Mouse (Mus musculus): ENCODE results near the gene Pdzd4.

Gene Pdzd4

DNA sequence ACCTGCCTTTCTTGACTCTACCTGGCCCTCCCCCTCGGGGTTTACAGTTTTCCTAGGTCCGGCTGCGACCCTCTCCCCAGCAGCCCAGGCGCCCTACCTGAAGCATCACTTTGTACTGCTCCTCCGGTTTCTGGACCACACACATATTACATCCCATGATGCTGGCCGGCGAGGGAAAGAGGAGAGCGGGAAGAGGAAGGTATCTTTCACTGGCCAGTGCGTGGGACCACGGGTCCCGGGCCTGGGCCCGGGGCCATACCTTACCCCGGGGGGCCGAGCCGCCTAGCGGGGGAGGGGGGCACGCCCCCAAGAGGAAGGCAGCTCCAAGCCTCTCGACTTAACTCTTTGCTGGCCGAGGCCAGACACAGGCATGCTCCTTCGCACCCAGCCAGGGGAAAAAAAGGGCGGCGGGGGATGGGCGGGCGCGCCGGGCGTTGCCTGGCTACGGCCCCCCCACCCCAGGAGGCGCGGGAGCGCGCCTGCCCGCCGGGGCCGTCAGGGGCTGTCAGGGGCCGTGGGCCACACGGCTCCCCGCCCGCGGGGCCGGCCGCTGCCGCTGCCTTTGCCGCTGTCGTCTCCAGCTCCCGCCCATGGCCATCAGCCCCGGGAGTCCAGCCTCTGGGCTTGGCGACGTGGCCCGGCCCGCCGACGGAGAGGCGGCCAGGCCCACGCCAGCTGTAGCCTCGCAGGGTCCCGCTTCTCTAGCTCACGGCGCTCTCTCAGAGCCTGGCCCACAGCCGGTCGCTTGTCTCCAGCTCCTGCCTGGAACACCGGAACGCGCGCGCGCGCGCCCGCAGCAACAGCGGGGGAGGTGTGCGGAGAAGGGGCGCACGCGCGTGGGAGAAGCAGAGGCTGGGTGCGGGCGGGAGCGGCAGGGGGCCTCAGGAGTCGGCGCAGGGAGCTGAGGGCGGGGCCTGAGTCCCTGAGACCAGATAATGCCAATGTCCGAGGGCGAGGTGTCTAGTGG, at the start of gene Pdzd4:
Gene Pdzd4, minus strand, starts transcription at position 785 of the 967 bp plus-strand sequence.
- in situ Hi-C loops (cut with MseI, MboI): loop anchor here in 1 of 2 experiments (25.0 kb wide), 1 partner anchor 112 kb away; the partner anchor contains the start of genes Abcd1 and Bcap31

DNA sequence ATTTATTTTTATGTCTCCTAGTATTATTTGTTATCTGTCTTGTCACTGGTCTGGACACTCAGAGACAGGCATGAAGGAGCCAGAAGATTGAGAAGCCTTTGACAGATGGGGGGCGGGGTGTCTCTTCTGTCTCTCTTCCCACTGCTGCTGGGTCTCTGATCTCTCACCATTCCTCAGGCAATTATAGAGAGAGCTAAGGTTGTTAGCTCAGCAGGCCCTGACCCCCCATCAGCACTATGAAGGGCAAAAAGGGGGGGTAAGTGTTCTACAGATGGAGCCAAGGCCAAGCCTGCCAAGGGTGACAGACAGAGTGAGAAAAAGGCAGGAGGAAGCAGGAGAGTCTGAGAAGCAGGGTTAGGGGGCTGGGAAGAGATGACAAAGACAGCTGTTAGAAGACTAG, 47.2 kb upstream of the Pdzd4 start:
- in situ Hi-C loops (cut with MseI, MboI): no loop called here

- in situ Hi-C loops (cut with MseI, MboI): no loop called here
Measured at GRCm38 (mm10) chrX:73871474-73871873, 46.7 kb upstream of the Pdzd4 start.

DNA sequence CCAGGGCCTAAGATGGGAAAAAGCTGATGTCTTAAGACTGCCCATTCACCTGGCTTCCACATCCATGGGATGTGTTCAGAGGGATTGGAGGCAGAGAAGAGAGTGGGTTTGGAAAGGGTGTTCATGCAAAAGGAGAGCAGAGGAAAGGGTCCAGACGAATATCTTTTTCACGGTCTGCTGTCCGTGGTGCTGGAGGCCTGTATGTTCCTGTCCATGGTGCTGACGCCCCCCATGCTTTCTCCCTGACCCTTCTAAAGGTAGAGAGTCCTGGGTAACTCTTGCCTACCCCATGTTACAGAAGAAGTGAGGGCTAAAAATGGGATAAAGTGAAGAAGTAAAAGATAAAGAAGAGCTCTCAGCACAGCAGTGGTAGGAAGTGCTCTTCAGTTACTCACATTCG, 44.6 kb upstream of the Pdzd4 start:
- in situ Hi-C loops (cut with MseI, MboI): no loop called here

GRCm38 (mm10) chrX:73867852-73868251, 43.1 kb upstream of the Pdzd4 start:
- in situ Hi-C loops (cut with MseI, MboI): no loop called here

- in situ Hi-C loops (cut with MseI, MboI): no loop called here
Measured at GRCm38 (mm10) chrX:73867256-73867655, 42.5 kb upstream of the Pdzd4 start.

GRCm38 (mm10) chrX:73864692-73865091, 39.9 kb upstream of the Pdzd4 start:
- in situ Hi-C loops (cut with MseI, MboI): no loop called here

GRCm38 (mm10) chrX:73855087-73855408, 30.3 kb upstream of the Pdzd4 start:
- in situ Hi-C loops (cut with MseI, MboI): no loop called here

DNA sequence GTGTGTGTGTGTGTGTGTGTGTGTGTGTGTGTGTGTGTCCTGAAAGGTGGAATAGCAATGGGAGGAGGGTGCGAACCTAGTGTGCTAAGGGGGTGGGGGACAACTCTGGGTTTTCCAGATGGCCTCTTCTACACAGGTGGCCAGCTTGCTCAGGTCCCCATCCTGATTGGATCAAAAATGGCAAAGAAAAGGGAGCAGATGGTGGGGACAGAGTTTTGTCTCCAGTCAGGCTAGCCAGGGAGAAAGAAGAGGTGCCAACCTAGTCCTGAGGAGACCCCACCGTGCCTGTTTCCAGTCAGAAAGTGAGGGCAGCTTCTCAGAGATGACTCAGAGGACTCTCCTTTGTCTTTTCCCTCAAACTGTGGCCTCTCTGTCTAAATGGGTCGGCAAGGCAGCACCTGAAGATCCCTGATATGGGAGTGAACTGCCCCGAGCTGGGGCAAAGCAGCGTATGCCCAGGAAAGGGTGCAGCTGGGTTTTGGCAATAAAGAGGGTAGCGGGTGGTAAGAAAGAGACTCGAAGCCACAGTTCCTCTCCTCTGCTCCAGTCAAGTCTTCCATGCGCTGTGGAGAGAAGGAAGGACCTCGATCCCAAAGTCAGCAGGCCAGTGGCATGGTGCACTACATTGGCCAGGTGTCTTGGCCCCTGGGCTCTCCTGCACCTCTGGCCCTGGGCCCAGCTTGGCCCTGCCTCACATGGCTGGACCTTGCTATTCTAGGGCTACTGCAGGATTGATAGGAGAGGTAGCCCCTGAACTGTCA, 29.7 kb upstream of the Pdzd4 start:
- in situ Hi-C loops (cut with MseI, MboI): no loop called here

GRCm38 (mm10) chrX:73836691-73837090, 11.9 kb upstream of the Pdzd4 start:
- in situ Hi-C loops (cut with MseI, MboI): no loop called here

DNA sequence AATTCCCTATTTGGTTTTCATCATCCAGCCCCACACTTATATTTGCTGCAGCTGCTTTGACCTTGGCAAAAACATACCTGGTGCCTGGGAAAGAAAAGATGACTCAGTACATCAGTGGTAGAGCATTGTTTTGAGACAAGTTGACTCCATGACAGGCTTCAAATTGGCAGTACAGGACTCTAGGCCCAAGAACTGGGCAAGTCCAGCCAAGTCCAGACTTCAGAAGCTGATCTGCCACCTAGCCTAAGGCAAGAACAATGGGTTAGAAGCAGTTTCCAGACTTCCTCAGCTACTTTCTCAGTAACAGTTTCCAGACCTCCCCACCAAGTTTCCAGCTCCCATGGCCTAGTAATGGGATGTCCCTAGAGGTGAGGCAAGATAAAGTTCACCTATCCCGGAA, 11.0 kb upstream of the Pdzd4 start:
- in situ Hi-C loops (cut with MseI, MboI): no loop called here

GRCm38 (mm10) chrX:73823747-73824146, 1.0 kb downstream of the Pdzd4 start:
- in situ Hi-C loops (cut with MseI, MboI): loop anchor here in 1 of 2 experiments (25.0 kb wide), 1 partner anchor 111 kb away; the partner anchor contains the start of genes Abcd1 and Bcap31

DNA sequence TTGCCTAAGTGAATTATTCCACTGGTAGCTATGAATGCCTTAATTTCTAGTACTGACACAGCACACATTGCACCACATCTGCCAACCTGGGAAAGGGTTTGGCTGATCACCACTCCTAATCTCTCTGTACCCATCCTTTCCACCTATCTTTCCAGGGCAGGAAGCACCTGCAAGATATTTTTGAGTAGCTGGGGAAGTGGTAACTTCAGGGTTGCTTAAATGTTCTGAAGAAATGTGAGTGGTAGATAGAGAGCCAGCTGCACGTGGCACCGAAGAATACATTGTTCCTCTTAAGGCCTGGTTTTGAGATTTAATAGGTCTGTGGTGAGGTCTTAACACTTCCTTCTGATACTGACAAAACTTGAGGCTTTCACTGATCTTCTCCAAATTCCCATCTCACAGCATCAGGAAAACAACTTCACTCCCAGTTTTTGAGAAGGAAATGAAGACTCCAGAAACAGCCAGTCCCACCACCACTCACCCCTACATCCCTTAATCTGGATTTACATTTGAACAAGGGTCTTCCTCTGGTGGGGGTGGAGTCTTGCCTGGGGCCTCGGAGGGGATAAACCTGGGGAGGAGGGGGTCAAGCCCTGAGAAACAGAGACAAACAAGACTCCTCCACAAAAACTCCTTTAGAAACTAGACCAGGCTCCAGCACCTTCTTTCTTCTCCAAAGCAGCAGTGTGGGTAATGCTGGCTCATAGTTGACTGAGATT, 8.0 kb downstream of the Pdzd4 start:
- in situ Hi-C loops (cut with MseI, MboI): loop anchor here in 1 of 2 experiments (25.0 kb wide), 1 partner anchor 104 kb away; the partner anchor contains the start of genes Abcd1 and Bcap31

DNA sequence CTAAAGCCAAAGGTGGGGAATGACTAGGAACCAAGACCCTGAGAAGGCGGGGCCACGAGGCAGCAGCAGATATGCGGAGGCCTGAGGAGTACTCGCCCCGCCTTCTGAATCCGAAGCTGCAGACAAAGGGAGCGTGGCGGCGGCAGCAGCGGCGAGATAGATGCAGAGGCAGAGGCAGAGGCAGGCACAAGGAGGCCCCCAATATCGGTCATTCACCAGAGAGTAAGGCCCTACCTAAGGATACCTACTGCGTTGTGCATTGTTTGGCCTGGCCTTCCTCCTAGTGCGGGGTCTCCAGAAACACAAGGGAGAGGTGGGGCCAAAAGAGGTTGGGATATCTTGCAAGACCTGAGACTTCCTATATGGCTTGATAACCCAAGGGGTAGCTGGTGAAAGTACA, 9.7 kb downstream of the Pdzd4 start:
- in situ Hi-C loops (cut with MseI, MboI): loop anchor here in 1 of 2 experiments (25.0 kb wide), 1 partner anchor 103 kb away; the partner anchor contains the start of genes Abcd1 and Bcap31

GRCm38 (mm10) chrX:73805814-73806213, 19.0 kb downstream of the Pdzd4 start:
- in situ Hi-C loops (cut with MseI, MboI): loop anchor here in 1 of 2 experiments (10.0 to 25.0 kb wide), 2 partner anchors 89 to 94 kb away; partner anchors contain the start of genes Abcd1, Avpr2, Bcap31 and L1cam

- in situ Hi-C loops (cut with MseI, MboI): loop anchor here in 1 of 2 experiments (10.0 kb wide), 1 partner anchor 86 kb away; no protein-coding TSS in a partner anchor
Measured at GRCm38 (mm10) chrX:73798502-73798901, 26.3 kb downstream of the Pdzd4 start.

DNA sequence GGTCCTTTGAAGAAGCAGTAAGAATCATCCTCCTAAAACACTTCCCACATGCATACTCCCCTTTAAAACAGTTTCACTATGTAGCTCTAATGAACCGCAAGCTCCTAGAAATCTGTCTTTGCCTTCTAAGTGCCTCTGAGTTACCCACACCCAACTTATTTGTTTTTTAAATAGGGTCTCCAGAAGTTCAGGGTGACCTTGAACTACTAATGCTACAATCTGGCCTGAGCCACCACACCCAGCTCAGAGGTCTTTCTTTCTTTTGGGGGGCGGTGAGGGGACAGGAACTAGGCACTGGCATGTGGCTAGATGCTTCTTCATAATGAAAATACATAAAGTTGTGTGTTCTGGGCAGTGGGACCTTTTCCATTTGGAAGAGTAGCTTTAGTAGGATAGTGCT, 27.3 kb downstream of the Pdzd4 start:
- in situ Hi-C loops (cut with MseI, MboI): loop anchor here in 1 of 2 experiments (10.0 kb wide), 1 partner anchor 87 kb away; no protein-coding TSS in a partner anchor

DNA sequence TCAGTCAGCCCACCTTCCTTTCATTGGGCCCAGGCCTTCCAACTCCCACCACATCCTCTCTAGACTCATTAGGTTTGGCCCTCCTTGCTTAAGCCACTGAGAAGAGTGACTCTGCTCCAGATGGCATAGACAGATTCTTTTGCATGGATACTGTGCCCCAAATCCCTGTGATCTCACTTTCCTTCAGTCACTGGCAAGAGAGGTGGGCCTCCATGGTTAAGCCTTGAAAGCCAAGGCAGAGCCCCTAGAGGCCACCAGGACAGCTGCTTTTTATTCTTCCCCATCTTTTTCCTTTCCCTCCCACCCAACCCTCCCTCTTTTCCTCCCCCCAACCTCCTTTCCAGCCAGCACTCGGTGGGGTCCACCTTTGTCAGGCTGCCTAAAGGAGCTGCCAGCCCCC, 31.3 kb downstream of the Pdzd4 start:
- in situ Hi-C loops (cut with MseI, MboI): loop anchor here in 1 of 2 experiments (10.0 kb wide), 1 partner anchor 91 kb away; no protein-coding TSS in a partner anchor

- in situ Hi-C loops (cut with MseI, MboI): loop anchor here in 1 of 2 experiments (10.0 kb wide), 1 partner anchor 92 kb away; no protein-coding TSS in a partner anchor
Measured at GRCm38 (mm10) chrX:73793039-73793438, 31.7 kb downstream of the Pdzd4 start.

DNA sequence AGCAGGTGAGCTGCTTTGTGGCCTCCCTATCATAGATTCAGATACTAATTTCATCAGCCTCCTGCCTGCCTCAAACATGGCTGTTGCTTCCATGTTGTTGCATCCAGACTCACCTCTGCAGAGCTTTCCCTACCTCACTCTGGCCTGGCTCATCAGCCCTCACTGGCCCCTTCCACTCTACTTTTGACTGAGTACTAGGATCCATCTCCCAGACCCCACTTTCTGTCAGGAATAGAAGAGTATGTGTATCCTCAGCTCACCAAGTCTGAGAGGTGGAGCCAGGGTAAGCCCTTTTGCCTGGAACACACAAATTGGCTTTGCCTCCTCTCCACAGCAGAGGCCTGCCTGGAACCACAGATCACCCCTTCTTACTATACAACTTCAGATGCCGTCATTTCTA, 36.3 kb downstream of the Pdzd4 start:
- in situ Hi-C loops (cut with MseI, MboI): no loop called here

DNA sequence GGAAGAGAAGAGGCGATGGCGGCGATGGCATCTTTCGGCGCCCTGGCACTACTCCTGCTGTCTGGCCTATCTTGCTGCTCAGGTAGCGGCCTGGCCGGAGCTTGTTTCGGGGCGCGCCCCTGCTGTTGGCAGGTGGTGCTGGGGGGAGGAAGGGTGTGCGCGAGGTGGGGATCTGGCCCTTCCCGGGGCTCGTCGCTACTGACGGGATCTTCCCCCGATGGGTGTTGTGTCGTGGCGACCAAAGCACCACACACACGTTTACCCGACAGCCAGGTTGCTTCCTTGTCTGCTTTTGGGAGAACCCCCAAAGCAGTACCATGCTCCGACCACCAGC, 37.6 kb downstream of the Pdzd4 start:
- in situ Hi-C loops (cut with MseI, MboI): no loop called here
